Mouse (Mus musculus): Measurements from ENCODE around the gene Gldc.
"Not testable (repeated sequence)": the region's sequence is repeated elsewhere in the genome, so short reads cannot be mapped to it uniquely, and the experiment has no call there.

The Gldc gene

DNA sequence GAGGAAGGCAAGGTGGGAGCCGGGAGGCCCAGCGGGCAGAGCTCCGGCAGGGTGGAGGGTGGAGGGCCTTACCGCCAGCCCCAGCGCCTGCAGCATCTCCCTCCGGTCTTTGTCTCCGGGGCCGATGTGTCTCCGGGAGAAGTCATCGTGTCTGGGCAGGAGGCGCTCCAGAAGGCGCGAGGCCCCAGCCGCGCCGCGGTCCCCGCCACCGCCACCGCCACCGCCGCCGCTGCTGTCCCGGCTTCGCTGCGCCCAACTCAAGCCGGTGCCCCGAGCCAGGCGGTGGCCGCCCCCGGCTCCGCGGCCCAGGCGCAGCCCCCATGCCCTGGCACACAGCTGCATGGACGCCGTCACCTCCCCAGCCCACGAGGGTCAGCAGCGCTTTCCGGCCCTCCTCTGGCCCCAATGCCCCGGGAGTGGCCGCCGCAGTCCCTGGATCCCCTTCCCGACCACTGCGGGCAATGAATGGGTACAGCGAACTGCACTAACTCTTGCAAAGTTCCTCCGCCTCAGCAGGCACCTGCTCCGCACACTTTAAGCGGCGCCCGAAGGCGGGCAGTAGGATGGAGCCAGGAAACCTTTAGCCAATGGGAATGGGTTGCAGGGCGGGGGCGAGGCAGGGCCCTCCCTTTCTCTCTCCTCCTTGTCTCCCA is at the start of gene Gldc:
Gldc (minus strand) TSS at position 511 of the 653 bp plus-strand sequence.
- DNase-seq (ENCODE audit: low spot score) = peak; percentile 24

DNA sequence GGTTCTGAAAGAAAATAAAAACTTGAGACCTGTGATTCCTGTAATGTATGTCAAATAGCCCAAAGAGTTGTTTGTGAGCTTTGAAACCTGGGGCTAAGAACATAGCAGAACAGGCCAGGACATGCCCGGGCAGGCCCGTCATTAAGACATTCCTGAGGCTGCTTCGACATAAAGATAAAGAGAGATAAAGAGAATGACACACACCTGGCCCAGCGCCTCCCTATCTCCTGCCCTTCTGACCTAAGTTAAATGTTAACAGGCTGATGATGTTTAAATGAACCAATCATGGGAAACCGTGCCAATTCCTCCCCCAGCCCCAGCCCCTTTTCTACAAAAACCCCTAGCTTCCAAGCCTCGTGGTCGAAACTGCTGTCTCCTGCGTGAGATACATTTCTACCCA is 47.4 kb upstream of the Gldc start:
- DNase-seq (ENCODE audit: low spot score) = not testable (repeated sequence)

DNA sequence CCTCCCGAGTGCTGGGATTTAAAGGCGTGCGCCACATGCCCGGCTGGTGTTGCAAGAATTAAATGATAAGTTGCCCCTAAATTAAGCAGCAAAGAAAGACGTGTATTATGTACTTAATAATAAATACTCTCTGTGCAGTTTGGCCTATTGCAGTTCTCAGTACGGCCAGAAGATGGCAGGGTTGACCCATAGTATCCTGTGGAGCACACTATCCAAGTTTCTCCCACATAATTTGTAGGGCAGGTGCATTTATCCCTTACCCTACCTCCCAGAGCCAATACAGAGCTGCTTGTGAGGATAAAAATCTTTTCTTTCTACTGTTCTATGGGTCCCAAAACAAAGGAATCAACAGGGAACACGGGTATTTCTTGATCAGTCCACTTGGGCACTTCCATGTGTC is 42.1 kb upstream of the Gldc start:
- no peak for DNase-seq (ENCODE audit: low spot score)

DNA sequence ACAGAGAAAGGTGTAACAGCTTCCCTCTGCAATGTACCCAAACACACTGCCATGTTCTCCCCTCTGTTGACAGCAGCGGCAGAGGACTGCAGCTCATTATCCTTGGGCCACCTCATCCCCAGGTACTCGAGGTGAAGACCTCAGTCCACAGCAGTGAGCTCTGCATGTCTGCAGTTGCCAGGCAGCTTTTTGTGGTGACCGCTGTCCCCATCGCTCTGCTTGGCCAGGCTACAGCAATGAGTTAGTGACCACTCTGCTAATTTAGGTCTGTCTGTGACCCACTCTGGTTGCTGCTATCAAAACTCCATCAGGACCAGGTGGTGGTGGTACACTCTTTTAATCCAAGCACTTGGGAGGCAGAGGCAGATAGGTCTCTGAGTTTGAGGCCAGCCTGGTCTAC is 41.0 kb upstream of the Gldc start:
- no peak for DNase-seq (ENCODE audit: low spot score)

DNA sequence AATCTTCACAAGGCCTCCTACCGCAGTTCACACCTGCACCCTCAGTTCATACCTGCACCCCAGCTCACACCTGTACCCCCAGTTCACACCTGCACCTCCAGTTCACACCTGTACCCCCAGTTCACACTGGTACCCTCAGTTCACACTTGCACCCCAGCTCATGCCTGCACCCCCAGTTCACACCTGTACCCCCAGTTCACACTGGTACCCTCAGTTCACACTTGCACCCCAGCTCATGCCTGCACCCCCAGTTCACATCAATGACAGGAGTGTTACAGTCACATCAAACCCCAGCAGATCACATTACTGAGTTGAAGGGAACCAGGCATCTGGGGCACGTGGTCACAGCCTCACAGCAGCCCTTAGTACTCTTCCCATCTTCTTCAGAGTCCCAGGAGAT is 40.5 kb upstream of the Gldc start:
- not testable (repeated sequence) for DNase-seq (ENCODE audit: low spot score)

DNA sequence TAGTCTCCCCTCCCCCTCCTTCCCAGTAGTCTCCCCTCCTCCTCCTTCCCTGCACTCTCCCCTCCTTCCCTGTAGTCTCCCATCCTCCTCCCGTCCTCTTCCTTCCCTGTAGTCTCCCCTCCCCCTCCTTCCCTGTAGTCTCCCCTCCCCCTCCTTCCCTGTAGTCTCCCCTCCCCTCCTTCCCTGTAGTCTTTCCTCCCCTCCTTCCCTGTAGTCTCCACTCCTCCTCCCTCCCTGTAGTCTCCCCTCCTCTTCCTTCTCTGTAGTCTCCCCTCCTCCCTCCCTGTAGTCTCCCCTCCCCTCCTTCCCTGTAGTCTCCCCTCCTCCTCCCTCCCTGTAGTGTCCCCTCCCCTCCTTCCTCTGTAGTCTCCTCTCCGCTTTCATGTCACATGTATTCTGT is 38.8 kb upstream of the Gldc start:
- DNase-seq (ENCODE audit: low spot score) = no peak

DNA sequence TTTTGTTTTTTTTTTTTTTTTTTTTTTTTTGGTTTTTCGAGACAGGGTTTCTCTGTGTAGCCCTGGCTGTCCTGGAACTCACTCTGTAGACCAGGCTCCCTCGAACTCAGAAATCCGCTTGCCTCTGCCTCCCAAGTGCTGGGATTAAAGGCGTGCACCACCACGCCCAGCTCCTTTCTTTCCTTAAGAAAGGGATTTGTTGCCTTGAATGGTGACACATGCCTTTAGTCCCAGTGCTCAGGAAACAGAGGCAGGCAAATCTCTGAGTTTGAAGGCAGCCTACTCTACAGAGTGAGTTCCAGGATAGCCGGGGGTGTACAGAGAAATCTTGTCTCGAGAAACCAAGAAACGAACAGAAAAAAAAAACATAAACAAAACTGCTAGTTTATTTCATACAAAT is 33.8 kb upstream of the Gldc start:
- not testable (repeated sequence) for DNase-seq (ENCODE audit: low spot score)

DNA sequence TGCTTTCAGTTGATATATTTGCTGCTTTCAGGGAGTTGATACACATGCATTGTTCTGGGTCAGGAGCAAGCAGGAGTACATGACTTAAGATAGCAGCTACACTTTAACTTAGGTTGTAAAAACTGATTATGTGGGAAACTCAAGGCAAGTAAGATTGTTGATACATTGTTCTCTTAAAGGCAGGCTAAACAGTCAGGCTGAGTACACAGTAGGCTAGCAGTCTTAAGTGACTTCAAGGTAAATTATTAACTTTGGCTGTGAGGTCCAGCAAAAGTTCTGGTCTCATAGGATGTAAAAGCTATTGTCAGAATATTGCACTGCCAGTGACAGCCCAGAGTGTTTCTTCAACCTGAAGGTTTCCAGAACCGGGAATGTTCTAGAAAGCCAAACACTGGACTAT is 31.8 kb upstream of the Gldc start:
- no peak for DNase-seq (ENCODE audit: low spot score)

DNA sequence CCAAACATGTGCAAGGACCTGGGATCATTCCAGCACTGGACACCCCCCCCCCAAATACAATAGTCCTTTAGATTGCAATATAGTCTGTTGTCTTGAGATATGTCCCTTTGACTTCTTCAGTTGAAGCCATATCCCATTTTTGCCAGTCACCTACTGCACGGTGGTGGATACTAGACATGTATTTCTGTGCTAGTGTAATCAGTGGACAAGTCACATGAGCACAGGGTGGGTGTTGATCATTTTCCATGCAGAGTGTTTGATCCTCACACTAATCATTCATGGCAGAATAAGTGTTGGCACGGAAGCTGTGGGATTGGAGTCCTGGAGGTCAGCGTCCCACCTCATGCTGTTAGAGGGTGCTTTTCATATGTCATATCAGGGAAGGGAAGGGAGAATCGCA is 30.6 kb upstream of the Gldc start:
- DNase-seq (ENCODE audit: low spot score) = no peak

DNA sequence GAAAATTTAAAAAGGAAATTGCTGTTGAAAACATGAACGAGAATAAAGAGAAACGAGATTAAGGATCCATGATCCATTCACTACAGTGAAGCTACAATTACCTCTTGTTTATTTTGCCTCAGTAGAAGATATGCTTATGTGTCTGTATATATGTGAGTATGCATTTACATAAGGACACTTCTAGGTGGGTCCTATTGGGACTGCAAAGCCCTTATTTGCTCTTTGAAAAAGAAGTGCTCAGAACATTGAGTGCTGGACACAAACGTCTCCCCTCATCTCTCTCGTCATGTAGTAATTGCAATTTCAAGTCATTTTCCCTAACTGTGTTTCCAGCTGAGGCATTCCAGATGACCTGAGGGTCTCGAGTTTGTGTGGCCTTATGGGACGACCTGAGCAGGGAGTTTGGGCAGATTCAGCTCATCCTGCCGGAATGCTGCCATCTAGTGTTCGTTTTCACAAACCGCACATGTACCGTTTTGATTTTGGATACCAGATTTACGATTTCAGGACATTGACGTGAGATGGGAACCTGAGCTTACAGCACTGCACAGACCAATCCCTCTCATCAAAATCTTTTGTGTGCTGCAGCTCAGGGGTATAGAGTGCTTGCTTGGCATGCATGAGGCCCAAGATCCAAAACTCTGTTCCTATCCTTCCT is 30.1 kb upstream of the Gldc start:
- DNase-seq (ENCODE audit: low spot score) = no peak

DNA sequence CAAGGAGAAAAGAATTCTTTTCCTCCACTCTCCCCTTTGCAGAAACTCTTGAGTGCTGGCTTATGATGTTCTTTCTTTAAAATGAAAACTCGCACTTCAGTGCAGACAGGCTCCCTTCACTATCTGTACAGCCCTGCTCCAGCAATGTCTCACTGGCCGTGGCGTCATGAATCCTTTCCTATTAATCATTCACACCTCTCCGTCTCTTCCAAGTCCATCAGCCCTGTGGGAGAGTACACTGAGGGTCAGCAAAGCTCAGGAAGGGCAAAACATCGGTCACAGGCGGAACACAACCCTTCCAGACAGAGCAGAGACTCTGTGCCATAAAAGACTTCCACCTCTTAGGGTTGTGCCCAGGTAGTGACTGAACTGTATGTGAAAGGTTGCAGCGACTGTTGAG is 26.9 kb upstream of the Gldc start:
- no peak for DNase-seq (ENCODE audit: low spot score)

DNA sequence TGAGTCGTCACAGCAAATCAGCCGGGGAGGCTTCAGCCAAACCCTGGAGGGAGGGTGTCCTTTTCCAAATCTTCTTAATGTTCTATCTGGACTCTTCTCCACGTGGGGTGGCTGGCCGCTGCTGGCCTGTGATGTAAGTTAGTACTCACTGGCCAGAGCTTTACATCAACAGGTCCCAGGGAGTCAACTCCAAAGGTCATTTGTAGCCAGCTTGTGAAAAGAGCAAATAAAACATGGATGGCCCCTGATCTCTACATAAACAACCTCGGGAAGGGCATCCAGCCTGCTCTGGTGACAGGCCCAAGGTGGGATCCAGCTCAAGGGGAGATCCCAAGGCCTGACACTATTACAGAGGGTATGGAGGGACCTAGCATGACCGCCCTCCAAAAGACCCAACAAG is 19.8 kb upstream of the Gldc start:
- DNase-seq (ENCODE audit: low spot score) = no peak

DNA sequence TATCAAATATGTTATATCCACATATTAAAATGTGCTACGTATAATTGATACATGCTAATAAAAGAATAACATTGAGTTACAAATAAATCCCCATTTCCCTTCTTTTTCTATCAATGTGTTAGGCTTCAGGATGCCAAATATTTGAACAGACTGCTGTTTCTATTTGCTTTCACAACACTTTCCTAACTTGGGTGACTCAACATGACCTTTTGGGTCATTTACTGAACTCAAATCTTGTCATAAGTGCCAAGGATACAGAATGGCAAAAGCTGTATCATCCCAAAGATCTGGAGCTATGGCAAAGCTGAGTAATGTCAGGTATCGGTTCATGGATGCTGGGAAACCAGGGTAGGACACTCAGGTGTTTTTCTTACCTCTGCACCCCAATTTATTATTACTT is 12.0 kb upstream of the Gldc start:
- no peak for DNase-seq (ENCODE audit: low spot score)

DNA sequence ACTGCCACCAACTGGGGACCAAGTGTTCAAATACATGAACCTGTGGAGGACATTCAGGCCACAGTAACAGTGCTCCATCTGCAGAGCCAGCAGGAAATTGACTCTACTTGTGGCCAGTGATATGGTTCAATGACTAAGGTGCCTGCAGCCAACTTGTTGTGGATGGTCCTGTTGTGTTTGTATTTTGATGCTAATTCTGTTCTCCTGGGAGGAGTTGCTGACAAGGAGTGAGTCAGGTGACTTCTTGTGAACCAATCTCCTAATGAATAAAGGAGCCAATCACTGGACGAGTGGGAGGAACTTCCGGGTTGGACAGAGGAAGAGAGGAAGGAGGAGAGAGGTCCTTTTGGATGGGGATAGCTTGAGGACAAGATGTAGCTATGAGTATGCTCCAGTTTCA is 10.3 kb upstream of the Gldc start:
- DNase-seq (ENCODE audit: low spot score) = no peak

DNA sequence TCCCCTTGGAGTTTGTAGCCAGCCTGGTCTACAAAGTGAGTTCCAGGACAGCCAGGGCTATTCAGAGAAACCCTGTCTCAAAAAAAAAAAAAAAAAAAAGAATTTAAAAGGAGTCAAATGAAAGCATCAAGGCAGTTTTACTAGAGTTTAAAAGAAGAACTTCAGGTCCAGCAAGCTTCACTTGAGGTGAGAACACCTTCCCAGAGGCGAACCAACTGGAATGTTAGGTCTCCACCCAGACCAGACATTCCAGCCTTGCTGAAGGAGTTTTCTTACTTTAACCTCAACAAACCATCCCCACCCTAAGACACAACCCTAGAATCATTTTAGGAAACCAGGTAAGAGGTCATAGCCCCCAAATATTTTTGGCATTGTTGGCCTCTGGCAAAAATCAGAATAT is 4.8 kb upstream of the Gldc start:
- no peak for DNase-seq (ENCODE audit: low spot score)

DNA sequence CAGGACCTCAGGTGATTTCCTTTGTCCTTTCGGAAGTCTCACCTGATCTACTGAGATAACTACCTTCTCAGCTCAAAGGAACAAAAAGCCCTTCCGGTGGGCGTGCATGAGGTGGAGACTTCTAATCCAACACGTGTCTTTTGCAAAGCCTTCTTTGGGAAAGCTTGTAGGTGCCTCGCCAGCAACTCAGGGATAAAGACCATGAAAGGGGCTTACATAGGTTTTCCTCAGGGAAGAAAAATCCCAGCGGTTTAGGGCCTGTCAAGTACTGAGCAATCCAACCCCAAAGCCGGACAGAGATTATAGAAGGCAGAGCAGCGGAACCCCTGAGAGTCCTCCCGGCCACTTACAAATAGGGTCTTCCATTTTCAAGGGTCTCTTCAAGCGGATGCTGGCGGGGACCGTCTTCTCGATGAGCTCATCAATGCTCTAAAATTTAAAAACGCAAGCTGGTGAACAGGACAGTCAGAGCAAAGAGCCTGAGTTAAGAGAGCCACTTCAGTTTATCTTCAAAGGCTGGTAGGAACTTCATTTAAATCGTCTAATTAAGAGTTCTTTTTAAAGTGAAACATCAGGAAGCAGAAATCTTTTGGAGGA is 1.1 kb downstream of the Gldc start:
- DNase-seq (ENCODE audit: low spot score) = no peak

DNA sequence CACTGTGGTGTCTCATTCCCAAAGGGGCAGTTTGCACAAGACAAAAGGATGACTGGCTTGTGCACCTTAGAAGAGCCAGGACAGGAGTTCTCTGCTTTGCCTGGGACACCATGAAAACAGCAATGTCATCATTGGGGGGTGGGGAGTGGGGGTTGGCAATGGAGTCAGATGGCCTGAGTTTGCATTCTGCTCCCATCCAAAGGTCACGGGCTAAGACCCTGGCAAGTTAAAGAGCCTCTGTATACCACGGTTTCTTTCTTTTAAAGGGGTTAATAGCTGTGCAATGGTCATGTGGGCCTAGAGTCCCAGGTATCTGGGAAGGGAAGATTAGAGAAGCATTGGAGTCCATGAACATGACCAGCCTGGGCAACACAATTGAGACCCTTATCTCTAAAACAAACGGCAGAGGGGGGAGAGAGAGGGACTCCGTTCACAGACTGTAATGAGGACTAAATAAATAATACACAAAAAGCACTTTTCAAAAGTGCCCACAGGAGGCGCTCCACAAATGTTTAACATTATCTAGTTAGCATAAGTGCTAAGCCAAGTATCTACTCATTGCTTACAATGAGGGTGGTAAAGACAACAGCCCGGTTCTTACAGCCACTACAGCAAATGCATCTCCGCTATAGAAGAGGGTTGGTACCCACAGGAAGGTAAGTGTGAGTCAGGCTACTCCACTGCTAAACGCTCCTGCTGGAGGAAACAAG is 3.7 kb downstream of the Gldc start:
- DNase-seq (ENCODE audit: low spot score) = no peak

DNA sequence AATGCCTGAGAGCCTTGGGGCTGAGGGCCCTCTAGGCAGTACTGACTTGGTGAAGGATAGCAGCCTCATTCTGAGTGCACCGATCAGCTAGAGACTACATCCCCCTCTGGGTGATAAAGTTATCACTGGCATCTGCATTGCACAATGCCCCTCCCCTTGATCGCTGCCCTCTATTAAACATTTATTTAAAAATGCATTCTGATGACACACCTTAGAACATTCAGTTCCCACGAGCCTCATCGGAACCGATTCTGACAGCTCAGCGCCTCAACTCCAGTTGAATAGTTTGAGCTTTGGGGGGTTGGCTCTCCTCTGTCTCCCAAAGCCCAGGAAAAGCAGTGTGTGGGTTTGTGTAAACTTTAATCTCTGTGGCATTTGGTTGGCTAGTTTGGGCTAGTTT is 4.9 kb downstream of the Gldc start:
- DNase-seq (ENCODE audit: low spot score) = no peak

DNA sequence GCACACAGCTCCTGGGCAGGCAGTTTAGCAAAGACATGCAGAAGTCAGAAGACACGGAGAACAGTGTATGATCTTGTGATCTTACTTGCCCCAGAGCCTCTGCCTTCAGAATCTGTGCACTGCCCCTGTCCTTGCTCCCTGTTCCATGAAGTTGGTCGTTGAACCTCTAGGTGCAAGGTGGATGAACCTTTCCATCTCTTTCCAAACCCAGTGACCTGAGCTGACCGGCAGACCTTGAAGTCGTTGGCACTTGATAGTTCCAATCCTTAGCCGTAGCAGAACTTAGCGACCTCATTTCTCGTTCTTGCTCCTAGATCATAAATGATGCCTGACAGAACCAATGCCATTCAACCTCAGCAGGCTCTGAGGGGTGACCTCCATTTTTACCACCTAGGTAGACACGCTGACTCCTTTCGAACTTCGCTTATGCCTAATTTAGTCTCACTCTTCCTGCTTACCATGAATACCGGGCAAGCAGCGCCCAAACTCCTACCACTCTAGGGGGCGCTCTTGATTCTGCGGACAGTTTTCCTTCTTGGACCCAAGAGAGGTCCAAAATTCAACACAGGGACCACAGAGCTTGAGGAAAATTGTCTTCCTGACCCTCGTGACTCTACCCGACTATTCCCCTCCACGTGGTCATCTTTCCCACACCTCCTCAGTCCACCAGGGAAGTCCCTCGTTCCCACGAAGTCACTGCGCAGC is 8.3 kb downstream of the Gldc start:
- no peak for DNase-seq (ENCODE audit: low spot score)

DNA sequence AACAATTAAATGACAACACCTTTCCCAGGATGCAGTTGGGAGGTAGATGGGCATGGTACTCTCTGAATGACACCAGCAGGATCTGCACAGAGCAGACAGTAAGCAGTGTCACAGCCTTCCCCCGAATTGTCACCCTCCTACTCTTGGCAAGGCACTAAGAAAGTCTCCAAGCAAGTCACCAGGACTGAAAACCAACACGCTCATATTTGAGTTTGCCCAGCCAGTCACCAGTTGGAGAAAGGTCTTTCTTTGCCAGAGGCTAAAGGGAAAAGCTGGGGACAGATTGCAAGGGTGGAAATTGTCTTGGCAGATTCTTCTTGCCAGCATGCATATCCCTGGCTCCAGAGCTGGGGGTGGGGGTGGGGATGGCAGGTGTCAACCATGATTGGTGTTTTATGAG is 11.0 kb downstream of the Gldc start:
- no peak for DNase-seq (ENCODE audit: low spot score)

DNA sequence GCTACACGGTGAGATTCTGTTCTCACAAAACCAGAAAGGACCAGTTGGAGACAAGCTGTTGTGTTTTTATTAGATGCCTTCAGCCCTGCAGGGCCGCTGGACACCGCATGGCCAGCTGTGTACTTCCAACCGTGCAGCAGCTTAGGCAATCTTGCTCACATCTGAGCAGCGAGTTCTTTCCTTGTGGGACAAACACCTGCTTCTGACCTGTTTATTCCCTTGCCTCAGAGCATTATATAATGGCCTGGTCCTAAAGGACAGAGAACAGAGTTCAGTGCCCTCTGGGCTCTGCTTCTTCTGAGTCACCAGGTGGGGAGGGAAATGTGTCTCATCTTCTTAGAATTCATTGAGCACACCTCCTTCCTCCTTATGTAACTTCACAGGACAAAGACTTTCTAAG is 12.4 kb downstream of the Gldc start:
- no peak for DNase-seq (ENCODE audit: low spot score)

DNA sequence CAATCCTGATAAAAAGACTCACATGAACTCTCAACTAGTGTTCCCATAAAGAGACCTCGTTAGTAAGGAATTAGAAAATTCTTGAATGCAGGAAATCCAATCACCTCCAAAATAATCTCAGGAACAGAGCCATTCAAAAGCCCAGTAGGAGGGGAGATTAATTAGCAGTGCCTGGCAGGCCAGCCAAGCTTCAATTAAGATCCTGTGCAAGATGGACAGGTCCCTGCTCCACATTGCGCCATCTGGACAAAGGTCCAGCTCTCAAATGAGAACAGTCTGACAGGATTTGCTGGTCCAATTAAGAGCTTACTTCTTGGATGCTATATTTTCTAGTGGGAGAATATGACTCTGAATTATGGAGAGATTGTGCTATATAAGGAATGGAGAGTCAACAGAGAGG is 15.2 kb downstream of the Gldc start:
- no peak for DNase-seq (ENCODE audit: low spot score)

DNA sequence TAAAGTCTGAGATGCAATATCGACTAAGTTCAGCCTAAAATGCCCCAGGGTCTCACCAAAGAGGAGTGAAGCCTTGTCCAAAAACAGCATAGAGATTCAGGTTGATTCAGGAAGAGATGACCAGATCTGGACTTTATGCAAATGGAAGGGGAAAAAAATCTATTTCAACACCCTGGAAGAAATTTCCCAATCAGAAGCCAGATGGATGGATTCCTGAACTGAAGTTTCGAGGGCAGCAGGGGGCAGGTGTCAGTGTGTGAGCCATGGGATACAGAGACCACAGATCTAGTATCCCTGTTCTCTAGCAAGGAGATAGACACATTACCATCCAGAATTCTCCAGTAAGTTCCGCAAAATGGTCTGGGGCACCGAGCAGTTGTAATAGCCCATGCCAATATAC is 17.0 kb downstream of the Gldc start:
- DNase-seq (ENCODE audit: low spot score) = no peak

All from ovary, adult 18-20 months (tissue).